Mouse (Mus musculus) cerebellum, adult 2 months (tissue): ENCODE data around the gene Cep104.

Experiments
- CTCF ChIP-seq: fragments of 200-500 bp; IDR thresholded peaks from 2 replicates; pipeline ENCODE4 v1.5.1; 2011; ENCODE audit warnings: low read depth, mild to moderate bottlenecking, control low read depth, low read length, moderate library complexity, borderline replicate concordance; ENCODE audit not compliant: insufficient read depth
- POLR2A ChIP-seq: fragments of 200-500 bp; IDR thresholded peaks from 2 replicates; pipeline ENCODE4 v1.6.1; 2011; ENCODE audit warnings: low read length, control low read depth, borderline replicate concordance; ENCODE audit not compliant: insufficient read depth

GRCm38 (mm10) chr4:153968063-153968462 lies 6.9 kb upstream of the Cep104 start:
- 0 out of 2 replicates have a peak, but pooled peaks have one; percentile 4 for TF ChIP-seq CTCF
- TF ChIP-seq POLR2A = no peak
